Mouse (Mus musculus): ENCODE measurements around the gene Nfx1.

The Nfx1 gene

GRCm38 (mm10) chr4:40976651-40977050 is 5.9 kb downstream of the Nfx1 start:
- DNase-seq: no peak

- DNase-seq: no peak
Measured at GRCm38 (mm10) chr4:40979430-40979829, 8.7 kb downstream of the Nfx1 start.

- no peak for DNase-seq
Measured at GRCm38 (mm10) chr4:40982486-40982885, 11.8 kb downstream of the Nfx1 start.

- no peak for DNase-seq
Measured at GRCm38 (mm10) chr4:40983686-40984085, 13.0 kb downstream of the Nfx1 start.

- DNase-seq: no peak
Measured at GRCm38 (mm10) chr4:40989633-40990032, 18.9 kb downstream of the Nfx1 start.

GRCm38 (mm10) chr4:40996302-40996701 is 25.6 kb downstream of the Nfx1 start:
- DNase-seq: no peak

GRCm38 (mm10) chr4:40997916-40998315 is 27.2 kb downstream of the Nfx1 start:
- DNase-seq: no peak

GRCm38 (mm10) chr4:41000271-41000670 is 29.6 kb downstream of the Nfx1 start:
- no peak for DNase-seq

- DNase-seq: no peak
Measured at GRCm38 (mm10) chr4:41000842-41001639, 30.3 kb downstream of the Nfx1 start.

GRCm38 (mm10) chr4:41013351-41013750 is 42.6 kb downstream of the Nfx1 start:
- no peak for DNase-seq

- no peak for DNase-seq
Measured at GRCm38 (mm10) chr4:41015798-41016197, 45.1 kb downstream of the Nfx1 start.

GRCm38 (mm10) chr4:41021094-41021493 is 50.4 kb downstream of the Nfx1 start:
- no peak for DNase-seq

GRCm38 (mm10) chr4:41026086-41026787 is 55.5 kb downstream of the Nfx1 start:
- DNase-seq: no peak

- DNase-seq: no peak
Measured at GRCm38 (mm10) chr4:41027872-41028271, 57.2 kb downstream of the Nfx1 start.

GRCm38 (mm10) chr4:41028272-41028671 is 57.6 kb downstream of the Nfx1 start:
- DNase-seq: no peak

- peak; percentile 70 for DNase-seq
Measured at GRCm38 (mm10) chr4:41029372-41029771, 58.7 kb downstream of the Nfx1 start.

- no peak for DNase-seq
Measured at GRCm38 (mm10) chr4:41031242-41031641, 60.5 kb downstream of the Nfx1 start.

- no peak for DNase-seq
Measured at GRCm38 (mm10) chr4:41037942-41038341, 67.2 kb downstream of the Nfx1 start.

- no peak for DNase-seq
Measured at GRCm38 (mm10) chr4:41040983-41041382, 70.3 kb downstream of the Nfx1 start.

GRCm38 (mm10) chr4:41042880-41043279 is 72.2 kb downstream of the Nfx1 start:
- DNase-seq: no peak

- DNase-seq: no peak
Measured at GRCm38 (mm10) chr4:41043961-41044360, 73.3 kb downstream of the Nfx1 start.

GRCm38 (mm10) chr4:41045288-41045687 is 74.6 kb downstream of the Nfx1 start:
- no peak for DNase-seq

GRCm38 (mm10) chr4:41046254-41046795 is 75.6 kb downstream of the Nfx1 start:
- no peak for DNase-seq

Data from right cerebral cortex, postnatal 25 days (tissue).